Mouse (Mus musculus) bone marrow, adult 2 months (tissue): ENCODE measurements around the gene Sema3g. TPM values are rescaled to one million over a fixed set of nuclear protein-coding genes. Genes with fewer than 3 reads are reported as not detected.
A peak's percentile ranks its signal among the peaks of the same experiment; 100 is the strongest.

ENCODE experiments used
- H3K27ac ChIP-seq: fragments of 200-500 bp; 2 replicates; pipeline ENCODE4 v1.5.1; 2012; ENCODE audit warnings: low read depth, mild to moderate bottlenecking, control low read depth, inconsistent platforms, low read length; ENCODE audit not compliant: control insufficient read depth, poor library complexity, insufficient read depth
- H3K4me1 ChIP-seq: fragments of 200-500 bp; 2 replicates; pipeline ENCODE4 v1.6.1; 2011; ENCODE audit warnings: low read length; ENCODE audit not compliant: control insufficient read depth, insufficient read depth
- H3K4me3 ChIP-seq: fragments of 200-500 bp; replicated peaks from 2 replicates; pipeline ENCODE3; 2011; ENCODE audit warnings: mild to moderate bottlenecking, low read depth, low read length, control low read depth; ENCODE audit not compliant: control insufficient read depth
- CTCF ChIP-seq: fragments of 200-500 bp; IDR thresholded peaks from 2 replicates; pipeline ENCODE4 v1.5.1; 2011; ENCODE audit warnings: low read length, control low read depth; ENCODE audit not compliant: control insufficient read depth, insufficient read depth
- POLR2A ChIP-seq: fragments of 200-500 bp; IDR thresholded peaks from 2 replicates; pipeline ENCODE4 v1.6.1; 2011; ENCODE audit warnings: low read depth, mild to moderate bottlenecking, control low read depth, low read length, borderline replicate concordance; ENCODE audit not compliant: control insufficient read depth
- WGBS: fragments of 180-500 bp; shearing (Covaris S2); methylation state at CpG from one replicate; pipeline ENCODE4 v1.1.7; 2018; 5-methylcytosine and 5-hydroxymethylcytosine counted together
- polyA plus RNA-seq: library from polyadenylated mRNA; stranded (reverse); fragments of >200 nt; gene quantifications from 2 replicates; pipeline ENCODE4 v1.2.4, GENCODE M21; 2011; ENCODE audit warnings: low replicate concordance; ENCODE audit not compliant: missing spikeins, insufficient read depth, insufficient read length

Gene Sema3g
- polyA plus RNA-seq, 1 experiment = 2.7 TPM

DNA sequence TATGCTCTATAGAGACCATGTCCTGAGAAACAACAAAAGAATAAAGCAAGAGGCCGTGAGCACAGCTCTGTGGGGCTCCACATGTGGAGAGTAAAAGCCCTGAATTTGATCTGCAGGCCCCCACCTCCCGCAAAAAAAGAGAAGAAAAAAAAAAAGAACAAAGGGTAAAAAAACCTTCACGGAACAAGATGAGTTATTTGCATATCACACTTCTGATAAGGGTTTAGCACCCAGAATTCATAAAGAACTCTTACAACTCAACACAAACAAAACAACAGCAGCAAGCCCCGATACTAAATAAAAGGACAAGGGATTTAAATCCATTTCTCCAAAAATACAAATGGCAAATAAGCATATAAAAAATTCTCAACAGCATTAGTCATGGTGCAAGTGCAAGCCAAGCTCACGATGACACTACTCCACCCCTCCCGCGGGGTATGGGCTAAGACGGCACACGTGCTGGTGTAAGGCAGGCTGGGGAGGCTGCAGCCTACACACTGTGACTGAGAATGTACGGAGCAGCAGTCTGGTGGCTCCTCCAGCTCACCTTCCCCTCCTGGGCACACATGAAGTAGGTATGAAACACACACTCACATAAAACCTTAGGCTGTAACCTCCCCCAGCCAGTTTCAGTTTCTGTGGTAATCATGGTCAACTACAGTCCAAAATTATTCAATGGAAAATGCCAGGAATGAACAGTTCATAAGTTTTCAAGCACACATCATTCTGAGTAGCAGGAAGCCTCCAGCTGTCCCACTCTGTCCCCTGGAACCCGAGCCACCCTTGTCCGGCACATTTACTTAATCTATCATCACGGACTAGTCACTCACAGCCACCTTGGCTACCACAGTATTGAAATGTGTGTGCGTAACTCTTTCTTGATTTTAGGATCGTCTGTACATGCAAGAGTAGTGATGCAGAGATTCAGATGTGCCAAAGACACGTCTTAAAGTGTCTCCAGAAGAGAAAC, 19.8 kb upstream of the Sema3g start:
- no peak overlapping the region for H3K4me3 ChIP-seq
- no peak for TF ChIP-seq POLR2A
- TF ChIP-seq CTCF = no peak
- no peaks in the 10 kb centered on the region; the same call in 1 of the 2 replicates for H3K4me1 ChIP-seq
- H3K27ac ChIP-seq = no peak overlapping the region
- WGBS = 67% methylated on average over 16 of the region's 16 CpGs

DNA sequence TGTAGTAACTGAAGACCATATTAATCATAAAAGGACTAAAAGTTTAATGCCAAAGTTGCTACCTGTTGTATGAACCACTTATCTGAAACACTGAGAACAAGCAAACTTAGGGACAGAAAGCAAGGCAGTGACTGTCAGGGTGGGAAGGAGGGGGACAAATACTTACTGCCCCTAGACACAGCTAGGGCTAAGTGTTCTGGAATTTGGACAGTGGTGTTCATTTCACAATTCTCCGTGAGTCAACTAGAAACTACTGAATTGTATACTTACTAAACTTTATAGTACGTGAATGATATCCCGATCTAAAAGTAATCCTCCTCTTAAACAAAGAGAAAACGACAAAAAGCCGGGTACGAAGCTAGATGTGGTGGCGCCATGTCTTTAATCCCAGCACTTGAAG, 18.1 kb upstream of the Sema3g start:
- WGBS = 91% methylated on average over 7 of the region's 7 CpGs
- no peak for TF ChIP-seq POLR2A
- no peak for TF ChIP-seq CTCF
- H3K4me3 ChIP-seq = no peak overlapping the region
- no peaks in the 10 kb centered on the region for H3K4me1 ChIP-seq
- no peak overlapping the region for H3K27ac ChIP-seq

DNA sequence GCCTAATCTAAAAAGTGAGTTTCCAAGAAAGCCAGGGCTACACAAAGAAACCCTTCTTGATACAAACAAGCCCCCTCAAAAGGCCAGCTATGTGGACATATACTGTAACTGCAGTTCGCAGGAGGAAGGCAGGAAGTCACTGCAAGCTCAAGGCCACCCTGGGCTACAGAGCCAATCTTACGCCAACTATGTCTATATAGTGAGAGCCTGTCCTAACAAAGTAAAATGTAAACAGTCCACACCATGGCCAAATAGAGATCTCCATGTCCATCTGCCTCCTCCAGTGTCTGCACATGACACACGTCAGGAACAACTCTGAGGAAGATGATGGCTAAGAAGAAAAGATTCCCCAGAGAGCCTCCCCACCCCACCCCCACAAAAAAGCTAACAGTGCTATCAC, 17.6 kb upstream of the Sema3g start:
- no peaks in the 10 kb centered on the region for H3K4me1 ChIP-seq
- TF ChIP-seq CTCF (no peak), POLR2A (no peak)
- H3K4me3 ChIP-seq = no peak overlapping the region
- H3K27ac ChIP-seq = no peak overlapping the region
- WGBS = 85% methylated on average over 3 of the region's 3 CpGs

DNA sequence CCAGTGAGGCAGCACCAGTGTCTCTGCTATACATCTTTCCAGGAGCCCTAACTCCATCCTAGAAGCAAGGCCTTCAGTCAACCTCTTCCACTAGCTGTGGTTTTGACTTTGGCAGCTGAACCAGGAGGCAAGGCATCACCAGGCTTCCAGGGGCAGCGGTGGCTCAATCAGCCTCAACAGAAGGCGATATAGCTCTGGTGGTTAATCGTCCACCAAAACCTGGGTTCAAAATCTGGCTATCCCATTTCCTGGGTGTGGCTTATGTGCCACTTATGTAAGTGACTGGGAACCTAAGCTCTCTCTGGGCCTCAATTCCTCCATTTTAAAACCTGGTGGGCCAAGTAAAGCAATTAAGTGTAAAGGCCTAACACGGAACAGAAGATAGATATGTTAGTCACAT, 12.8 kb upstream of the Sema3g start:
- Histone ChIP-seq H3K4me3 (no peak overlapping the region), H3K27ac (no peak overlapping the region), H3K4me1 (peaks cover 4% of the 10 kb centered on the region)
- WGBS = 49% methylated on average over 4 of the region's 4 CpGs
- TF ChIP-seq POLR2A (no peak), CTCF (no peak)

DNA sequence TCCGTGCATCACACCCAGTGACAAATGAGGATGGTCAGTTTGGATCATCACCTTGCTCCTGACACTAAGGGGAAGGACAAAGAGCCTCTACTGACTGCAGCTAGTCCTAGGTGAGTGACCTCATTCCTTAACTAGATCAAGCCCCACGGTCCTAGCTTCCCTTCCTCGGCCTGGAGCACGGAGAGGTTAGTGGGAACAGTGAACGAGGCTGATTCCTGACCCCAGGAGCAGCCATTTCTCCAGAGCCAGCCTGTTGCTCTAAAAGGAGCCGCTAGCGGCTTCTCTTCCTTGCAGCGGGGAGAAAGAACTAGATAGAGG, 12.5 kb upstream of the Sema3g start:
- 24% methylated on average over 8 of the region's 8 CpGs for WGBS
- Histone ChIP-seq H3K4me1 (peaks cover 4% of the 10 kb centered on the region), H3K27ac (no peak overlapping the region; the same call in 1 of the 2 replicates), H3K4me3 (peak overlapping the region; percentile 52)
- no peak for TF ChIP-seq CTCF
- TF ChIP-seq POLR2A = no peak

DNA sequence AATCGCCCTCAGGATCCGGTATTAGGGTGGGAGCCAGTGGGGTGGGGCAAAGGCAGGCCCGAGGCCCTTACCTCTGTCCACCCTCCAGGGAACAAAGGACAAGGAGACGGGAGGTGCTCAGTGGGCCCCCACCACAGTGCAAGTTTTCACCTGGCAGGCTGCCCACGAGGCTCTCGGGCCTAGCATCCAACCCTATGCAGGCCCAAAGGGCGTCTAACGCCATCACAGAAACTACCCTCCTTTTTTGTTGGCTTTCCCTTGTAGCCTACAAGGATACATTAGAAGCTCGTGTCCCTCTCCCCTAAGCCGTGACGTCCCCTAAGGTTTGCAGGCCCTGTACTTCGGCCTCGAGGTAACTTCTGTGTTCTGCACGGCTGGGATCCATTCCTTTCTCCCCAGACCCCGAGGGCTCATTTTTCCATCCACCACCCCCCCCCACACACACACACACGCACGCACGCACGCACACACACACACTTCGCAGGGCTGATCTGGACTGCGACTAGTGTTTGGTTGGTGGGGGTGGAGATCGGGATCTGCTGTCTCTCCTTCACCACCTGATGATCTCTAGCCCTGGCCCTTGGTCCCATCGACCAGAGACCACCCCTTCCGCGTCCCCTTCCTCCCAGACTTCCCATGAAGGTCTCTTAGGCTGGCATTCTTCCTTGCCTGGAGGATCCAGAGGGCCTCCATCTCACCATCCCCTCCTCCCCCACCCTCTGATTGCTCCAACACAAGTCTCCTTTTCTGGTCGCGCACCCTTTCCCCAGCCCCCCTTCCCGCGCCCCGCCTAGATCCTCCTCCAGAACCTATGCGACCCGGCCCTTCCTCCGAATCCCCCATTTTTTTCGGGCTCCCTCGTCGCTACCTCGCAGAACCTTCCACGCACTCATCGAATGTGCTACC, 11.8 kb upstream of the Sema3g start:
- peak overlapping the region; percentile 91 for H3K4me3 ChIP-seq
- H3K4me1 ChIP-seq = peaks cover 4% of the 10 kb centered on the region
- TF ChIP-seq CTCF (no peak), POLR2A (no peak; the same call in 1 of the 2 replicates)
- H3K27ac ChIP-seq = peak overlapping the region; percentile 84
- 1% methylated on average over 39 of the region's 39 CpGs for WGBS

DNA sequence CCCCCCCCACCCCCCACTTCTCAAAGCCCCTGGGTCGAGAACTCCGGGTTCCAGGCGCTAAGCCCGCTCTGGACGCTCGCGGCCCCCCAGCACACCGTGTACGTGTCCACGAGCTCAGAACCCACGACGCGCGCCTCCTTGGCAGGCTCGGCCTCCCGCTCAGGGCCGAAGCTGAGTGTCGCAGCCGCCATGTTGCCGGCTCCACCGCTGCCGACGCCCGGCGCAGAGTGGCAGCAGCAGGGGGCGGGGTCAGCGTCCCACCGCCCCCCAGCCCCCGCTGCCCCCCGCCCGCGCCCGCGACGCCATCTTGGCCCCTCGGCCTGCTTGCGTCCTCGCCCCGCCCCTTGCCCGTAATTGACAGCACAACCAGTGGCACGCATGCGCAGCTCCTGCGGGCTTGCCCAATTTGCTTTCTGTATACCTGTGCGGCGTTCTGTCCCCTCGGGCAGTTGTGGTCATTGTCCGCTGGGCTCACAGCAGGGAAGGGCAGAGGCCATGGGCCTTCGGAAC, 11.1 kb upstream of the Sema3g start:
- TF ChIP-seq POLR2A (peak; percentile 67; the same call in 1 of the 2 replicates), CTCF (no peak)
- WGBS = 1% methylated on average over 42 of the region's 48 CpGs
- Histone ChIP-seq H3K27ac (peak overlapping the region; percentile 84), H3K4me3 (peak overlapping the region; percentile 91), H3K4me1 (peaks cover 4% of the 10 kb centered on the region)

DNA sequence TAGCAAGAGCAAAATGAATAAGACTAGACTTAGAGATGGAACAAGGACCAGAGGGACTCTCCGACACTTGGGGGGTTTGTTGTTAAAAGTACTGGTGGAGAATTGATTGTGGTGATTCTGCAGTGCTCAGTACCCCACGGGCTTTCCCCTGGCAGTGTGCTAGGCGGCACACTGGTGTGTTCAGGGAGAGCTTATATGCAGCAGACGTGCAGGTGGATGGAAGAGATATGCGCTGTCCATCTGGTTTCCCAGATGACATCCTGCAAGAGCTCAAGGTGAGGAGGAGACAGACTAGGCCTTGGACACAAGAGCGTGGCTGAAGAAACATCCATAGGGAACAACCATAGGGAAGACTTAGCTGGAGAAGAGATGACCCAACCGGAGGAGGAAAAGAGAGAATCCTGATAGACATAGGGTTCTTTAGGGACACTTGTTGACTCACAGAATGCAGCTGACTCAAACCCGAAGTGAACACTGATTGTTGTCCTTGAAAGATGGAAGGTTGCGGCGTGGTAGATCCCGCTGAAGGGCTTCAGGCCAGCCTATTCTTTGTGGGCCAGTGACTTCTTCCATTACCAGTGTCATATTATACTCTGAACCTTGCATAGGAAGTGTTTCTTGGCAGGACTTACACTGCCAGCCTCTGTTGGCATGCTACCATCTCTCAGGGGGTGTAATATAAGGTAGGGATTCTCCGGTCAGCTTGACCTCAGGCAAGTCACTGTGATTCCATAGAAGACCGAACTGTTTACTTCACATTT, 10.4 kb upstream of the Sema3g start:
- H3K27ac ChIP-seq = peak overlapping the region; percentile 75
- TF ChIP-seq POLR2A = no peak
- no peak for TF ChIP-seq CTCF
- peaks cover 4% of the 10 kb centered on the region for H3K4me1 ChIP-seq
- 66% methylated on average over 13 of the region's 13 CpGs for WGBS
- H3K4me3 ChIP-seq = peak overlapping the region; percentile 91
